Mouse (Mus musculus) heart, postnatal 4 days (tissue): ENCODE results near the gene Tmtc4. TPM values are rescaled to one million over a fixed set of nuclear protein-coding genes. Genes with fewer than 3 reads are reported as not detected.

Experiments used
- DNase-seq: peaks from one replicate; pipeline ENCODE4 v3.0.0; 2021
- total RNA-seq, 2 experiments: library from RNA; stranded (reverse); gene quantifications; 2 replicates each; pipeline ENCODE4 v1.2.3; 2021

Tmtc4 gene
- total RNA-seq, 2 experiments from 2014 or later: 27.1 to 27.7 TPM

DNA sequence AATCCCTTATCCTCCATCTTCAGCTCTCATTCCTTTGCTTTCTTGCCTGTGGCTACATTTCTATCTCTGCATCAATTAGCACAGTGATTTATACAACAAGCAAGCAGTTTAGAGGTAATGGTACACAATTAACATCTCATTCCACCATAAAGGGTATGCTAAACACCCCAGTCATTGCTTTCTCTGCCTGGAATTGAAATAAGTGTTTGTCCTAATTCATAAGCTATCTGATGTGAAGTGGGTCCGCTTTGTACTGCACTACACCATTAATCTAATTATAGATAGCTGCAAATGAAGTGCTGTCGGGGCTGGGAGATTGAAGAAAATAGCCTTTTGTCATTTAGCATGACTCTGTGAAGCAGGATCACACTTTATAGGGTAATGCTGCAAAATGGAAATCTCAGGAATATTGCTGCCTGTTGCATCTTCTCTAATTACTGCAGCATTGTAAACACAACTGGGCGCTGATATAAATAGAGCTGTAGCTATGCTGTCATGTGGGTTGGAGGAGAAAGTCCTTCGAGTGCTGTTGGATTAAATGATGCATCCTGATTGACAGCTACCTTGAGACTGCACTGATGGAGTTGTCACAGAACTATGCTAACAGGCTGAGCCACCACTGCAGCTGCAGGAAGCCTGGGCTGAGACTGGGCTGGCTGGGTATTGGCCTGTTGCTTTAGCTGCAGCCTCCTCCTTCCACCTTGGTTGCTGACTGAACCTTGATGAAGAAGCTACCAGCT lies 111.8 kb downstream of the Tmtc4 start:
- DNase-seq: no peak

DNA sequence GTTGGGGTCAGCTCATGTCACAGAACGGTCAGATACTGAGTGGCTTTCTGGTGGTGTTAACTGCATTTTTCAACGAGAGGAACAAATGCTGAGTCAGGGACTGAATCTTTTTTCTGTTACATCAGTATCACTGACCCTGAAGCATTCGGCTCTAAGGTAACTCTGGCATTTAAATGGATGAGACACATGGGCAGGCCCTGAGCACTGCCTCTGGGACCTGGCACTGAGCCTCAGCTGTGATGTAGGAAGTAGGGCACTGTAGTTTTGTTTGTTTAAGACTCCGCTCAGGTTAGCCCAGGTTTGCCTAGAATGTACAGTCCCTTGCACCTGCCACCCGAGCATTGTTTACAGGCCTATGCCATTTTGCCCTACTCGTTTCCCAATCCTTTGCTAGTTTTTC lies 114.0 kb downstream of the Tmtc4 start:
- no peak for DNase-seq

Other genes with a start within 250 kb of the Tmtc4 start
- 10 to 100 TPM; 21.0 to 23.6 TPM for gene Ggact, start 70.3 kb downstream of the Tmtc4 start, total RNA-seq